Mouse (Mus musculus) ES-Bruce4 (cell line): ENCODE results near the gene Slc44a4. TPM values are rescaled to one million over a fixed set of nuclear protein-coding genes. Genes with fewer than 3 reads are reported as not detected.
"Not testable (repeated sequence)": the region's sequence is repeated elsewhere in the genome, so short reads cannot be mapped to it uniquely, and the experiment has no call there.

Experiments used
- H3K27ac ChIP-seq: 2 replicates; pipeline ENCODE4 v1.5.1; 2012; ENCODE audit warnings: low read length, inconsistent platforms; ENCODE audit not compliant: insufficient read depth
- H3K27me3 ChIP-seq: 2 replicates; pipeline ENCODE4 v1.6.1; 2012; ENCODE audit warnings: mild to moderate bottlenecking, low read length, inconsistent platforms; ENCODE audit not compliant: control insufficient read depth, poor library complexity, insufficient read depth, severe bottlenecking
- H3K36me3 ChIP-seq: 2 replicates; pipeline ENCODE4 v1.6.1; 2012; ENCODE audit warnings: inconsistent platforms, mild to moderate bottlenecking, low read length, moderate library complexity; ENCODE audit not compliant: control insufficient read depth, poor library complexity, insufficient read depth, severe bottlenecking
- H3K4me1 ChIP-seq: one replicate; pipeline ENCODE4 v1.8.1; 2011; ENCODE audit warnings: low read length; ENCODE audit not compliant: control insufficient read depth, insufficient read depth
- H3K4me3 ChIP-seq: 2 replicates; pipeline ENCODE4 v1.5.1; 2011; ENCODE audit warnings: low read depth, mild to moderate bottlenecking, low read length
- H3K9ac ChIP-seq: 2 replicates; pipeline ENCODE4 v1.6.1; 2012; ENCODE audit warnings: low read depth, mild to moderate bottlenecking, inconsistent platforms; ENCODE audit not compliant: poor library complexity, severe bottlenecking
- H3K9me3 ChIP-seq: replicated peaks from 2 replicates; pipeline ENCODE4 v1.6.1; 2012; ENCODE audit warnings: mild to moderate bottlenecking, low read length, inconsistent platforms; ENCODE audit not compliant: control insufficient read depth, poor library complexity, insufficient read depth, severe bottlenecking
- CTCF ChIP-seq: IDR thresholded peaks from one replicate; pipeline ENCODE4 v1.8.1; 2011; ENCODE audit warnings: low read depth, low read length
- EP300 ChIP-seq: IDR thresholded peaks from 2 replicates; pipeline ENCODE4 v1.6.1; 2011; ENCODE audit warnings: low read depth, low read length; ENCODE audit not compliant: insufficient read depth
- POLR2A ChIP-seq: IDR thresholded peaks from one replicate; pipeline ENCODE4 v1.8.1; 2011; ENCODE audit warnings: low read length; ENCODE audit not compliant: insufficient read depth
- polyA plus RNA-seq: library from polyadenylated mRNA; stranded (reverse); fragments of >200 nt; gene quantifications from 2 replicates; pipeline ENCODE4 v1.2.4, GENCODE M21; 2011; ENCODE audit warnings: low read depth; ENCODE audit not compliant: missing spikeins, insufficient read depth, insufficient read length

Slc44a4 gene
- polyA plus RNA-seq, 1 experiment, result 5.3 TPM

DNA sequence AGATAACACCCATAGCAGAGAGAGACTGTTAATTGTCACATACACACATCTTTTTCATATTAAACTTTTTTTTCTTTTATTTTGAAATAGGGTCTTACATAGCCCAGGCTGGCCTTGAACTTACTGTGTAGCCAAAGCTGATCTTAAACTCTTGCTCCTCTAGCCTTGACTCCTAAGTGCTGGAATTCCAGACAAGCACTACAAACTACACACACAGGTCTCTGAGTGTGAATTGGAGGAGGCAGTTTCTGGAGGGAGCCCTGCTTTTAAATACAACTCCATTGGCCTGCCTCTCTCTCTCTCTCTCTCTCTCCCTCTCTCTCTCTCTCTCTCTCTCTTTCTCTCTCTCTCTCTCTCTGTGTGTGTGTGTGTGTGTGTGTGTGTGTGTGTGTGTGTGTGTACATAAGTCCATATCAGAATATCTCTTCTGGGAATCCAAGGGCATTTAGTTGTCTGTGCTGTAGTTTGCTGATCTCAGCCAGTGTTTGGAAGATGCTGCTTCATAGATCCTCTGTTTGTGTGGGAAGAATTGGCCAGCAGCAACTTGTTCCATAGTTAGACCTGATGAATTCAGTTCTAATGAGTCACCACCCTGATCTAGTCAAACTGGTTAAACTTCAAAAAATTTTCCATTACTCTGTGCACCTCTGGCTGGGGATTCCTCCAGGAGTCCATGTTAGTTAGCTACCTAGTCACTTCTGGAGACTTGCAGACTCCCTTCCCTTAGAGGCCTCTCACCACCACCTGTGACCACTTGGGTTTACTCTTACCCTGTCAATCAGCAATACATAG lies 46.6 kb downstream of the Slc44a4 start:
- TF ChIP-seq POLR2A (no peak), EP300 (no peak), CTCF (no peak)
- H3K27ac ChIP-seq, result no peak overlapping the region
- no peak overlapping the region for H3K9ac ChIP-seq
- no peaks in the 10 kb centered on the region for H3K36me3 ChIP-seq
- no peaks in the 10 kb centered on the region for H3K9me3 ChIP-seq
- no peak overlapping the region for H3K4me3 ChIP-seq
- H3K4me1 ChIP-seq, result peaks cover 5% of the 10 kb centered on the region
- H3K27me3 ChIP-seq, result no peaks in the 10 kb centered on the region

DNA sequence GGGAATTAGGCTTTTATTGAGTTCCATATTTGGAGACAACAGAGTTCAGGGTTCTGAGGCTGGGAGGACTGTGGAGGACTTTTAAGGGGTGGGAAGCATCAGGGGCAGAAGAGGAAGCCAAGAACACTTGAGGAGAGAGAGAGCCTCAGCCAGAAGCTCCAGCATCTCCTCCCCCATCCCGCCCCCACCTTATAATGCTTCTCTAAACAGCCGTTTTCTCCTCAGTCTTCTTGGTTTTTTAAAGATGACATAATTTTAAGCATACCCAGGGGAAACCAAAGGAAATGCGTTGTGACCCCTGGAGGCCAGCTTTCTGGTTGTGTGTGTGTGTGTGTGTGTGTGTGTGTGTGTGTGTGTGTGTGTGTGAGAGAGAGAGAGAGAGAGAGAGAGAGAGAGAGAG lies 47.9 kb downstream of the Slc44a4 start:
- Histone ChIP-seq H3K4me3 (no peak overlapping the region), H3K27ac (no peak overlapping the region), H3K27me3 (no peaks in the 10 kb centered on the region), H3K9ac (no peak overlapping the region), H3K9me3 (no peaks in the 10 kb centered on the region), H3K4me1 (peaks cover 5% of the 10 kb centered on the region), H3K36me3 (no peaks in the 10 kb centered on the region)
- TF ChIP-seq POLR2A (no peak), CTCF (no peak), EP300 (no peak)

DNA sequence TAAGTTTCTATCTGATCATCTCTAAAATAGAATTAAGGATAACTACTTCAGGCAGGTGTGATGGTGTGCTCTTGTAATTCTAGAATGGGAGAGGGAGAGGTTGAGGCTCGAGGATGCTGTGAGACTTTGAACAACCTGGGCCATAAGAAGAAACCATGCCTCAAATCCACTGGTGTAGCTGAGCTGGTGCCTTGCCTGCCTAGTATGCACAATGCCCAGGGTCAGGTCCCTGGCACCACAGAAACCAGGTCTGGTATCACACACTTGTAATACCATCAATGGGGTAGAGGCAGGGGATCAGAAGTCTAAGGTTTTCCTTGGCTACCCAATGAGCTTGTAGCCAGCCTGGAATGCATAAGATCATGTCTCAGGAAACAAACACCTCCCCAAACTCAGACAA lies 48.6 kb downstream of the Slc44a4 start:
- Histone ChIP-seq H3K4me1 (peaks cover 5% of the 10 kb centered on the region), H3K4me3 (no peak overlapping the region), H3K27ac (no peak overlapping the region), H3K36me3 (no peaks in the 10 kb centered on the region), H3K9me3 (no peaks in the 10 kb centered on the region), H3K9ac (no peak overlapping the region), H3K27me3 (no peaks in the 10 kb centered on the region)
- no peak for TF ChIP-seq EP300
- no peak for TF ChIP-seq CTCF
- no peak for TF ChIP-seq POLR2A

DNA sequence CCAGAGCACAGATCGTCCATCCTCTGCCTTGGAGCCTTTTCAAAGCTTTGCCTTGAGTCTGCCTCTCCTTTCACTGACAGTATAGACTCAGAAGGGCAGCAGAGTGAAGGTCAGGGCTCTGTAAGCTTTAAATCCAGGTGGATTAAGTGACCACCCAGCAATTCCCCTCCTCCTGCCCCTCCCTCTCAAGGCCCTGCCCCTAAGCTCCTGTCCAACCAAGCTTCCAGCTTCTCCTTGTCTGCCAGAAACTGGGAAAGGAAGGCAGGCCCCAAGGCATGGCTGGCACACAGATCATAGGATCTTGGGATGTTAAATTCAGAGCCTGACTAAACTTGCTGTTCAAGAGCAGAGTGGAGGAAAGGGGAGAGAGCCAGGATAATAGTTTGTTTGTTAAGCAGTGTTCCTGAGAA lies 50.4 kb downstream of the Slc44a4 start:
- H3K9me3 ChIP-seq, result no peaks in the 10 kb centered on the region
- TF ChIP-seq POLR2A (no peak), EP300 (0 out of 2 replicates have a peak, but pooled peaks have one; percentile 38)
- H3K27me3 ChIP-seq, result 0 out of 2 replicates have a peak, but pooled peaks cover 2% of the 10 kb centered on the region
- H3K4me1 ChIP-seq, result peaks cover 5% of the 10 kb centered on the region
- peak overlapping the region; percentile 81 for H3K27ac ChIP-seq
- H3K36me3 ChIP-seq, result no peaks in the 10 kb centered on the region
- no peak overlapping the region for H3K9ac ChIP-seq
- H3K4me3 ChIP-seq, result no peak overlapping the region

DNA sequence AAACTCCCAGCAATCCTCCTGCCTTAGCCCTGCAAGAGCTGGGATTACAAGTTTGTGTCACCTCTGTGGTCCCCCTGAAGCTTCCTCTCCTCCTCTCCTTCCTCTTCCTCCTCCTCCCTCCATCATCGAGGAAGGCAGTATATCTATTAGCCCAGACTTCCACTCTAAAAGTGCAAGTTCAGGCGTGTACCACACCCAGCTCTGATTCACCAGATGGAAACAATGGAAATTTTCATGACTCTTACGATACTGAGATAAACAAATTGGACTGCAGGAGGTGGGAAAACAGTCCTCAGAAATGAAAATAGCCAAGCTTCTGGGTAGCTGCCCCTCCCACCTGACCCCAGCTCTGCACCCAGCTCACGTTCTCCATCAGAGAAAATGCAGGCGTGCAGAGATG lies 51.4 kb downstream of the Slc44a4 start:
- TF ChIP-seq CTCF, result no peak
- no peak for TF ChIP-seq EP300
- no peak for TF ChIP-seq POLR2A
- Histone ChIP-seq H3K9me3 (no peaks in the 10 kb centered on the region), H3K27me3 (0 out of 2 replicates have a peak, but pooled peaks cover 2% of the 10 kb centered on the region), H3K9ac (no peak overlapping the region), H3K36me3 (no peaks in the 10 kb centered on the region), H3K4me3 (no peak overlapping the region), H3K4me1 (peaks cover 5% of the 10 kb centered on the region), H3K27ac (0 out of 2 replicates have a peak overlapping the region, but pooled peaks have one; percentile 4)

DNA sequence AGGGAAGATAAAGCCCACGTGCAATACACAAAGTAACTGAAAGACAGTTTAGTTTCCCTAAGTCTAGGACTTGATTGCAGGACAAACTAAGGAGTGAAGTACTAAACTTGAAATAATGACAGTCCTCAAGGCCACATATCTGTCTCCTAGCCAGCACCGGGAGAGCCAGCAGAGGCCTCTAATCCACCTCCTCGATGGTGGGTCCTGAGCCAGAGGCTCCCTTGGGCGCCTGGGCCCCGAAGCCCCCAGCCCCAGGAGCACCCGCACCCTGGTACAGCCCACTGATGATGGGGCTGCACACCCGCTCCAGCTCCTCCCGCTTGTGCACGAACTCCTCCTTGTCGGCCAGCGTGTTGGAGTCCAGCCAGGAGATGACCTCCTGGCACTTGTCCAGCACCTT lies 55.6 kb downstream of the Slc44a4 start, which contains the start of gene Gm20481:
Gene Gm20481, plus strand, starts transcription at position 91 of the 400 bp plus-strand sequence.
- H3K36me3 ChIP-seq, H3K4me1 ChIP-seq, H3K27ac ChIP-seq, H3K9ac ChIP-seq, H3K27me3 ChIP-seq, H3K4me3 ChIP-seq, H3K9me3 ChIP-seq: not testable (repeated sequence)

DNA sequence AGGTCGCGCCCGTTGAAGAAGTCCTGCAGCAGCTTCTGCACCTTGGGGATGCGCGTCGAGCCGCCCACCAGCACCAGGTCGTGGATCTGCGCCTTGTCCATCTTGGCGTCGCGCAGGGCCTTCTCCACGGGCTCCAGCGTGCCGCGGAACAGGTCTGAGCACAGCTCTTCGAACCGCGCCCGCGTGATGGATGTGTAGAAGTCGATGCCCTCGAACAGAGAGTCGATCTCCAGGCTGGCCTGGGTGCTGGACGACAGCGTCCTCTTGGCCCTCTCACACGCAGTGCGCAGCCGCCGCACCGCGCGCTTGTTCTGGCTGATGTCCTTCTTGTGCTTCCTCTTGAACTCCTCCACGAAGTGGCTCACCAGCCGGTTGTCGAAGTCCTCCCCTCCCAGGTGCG lies 56.6 kb downstream of the Slc44a4 start:
- not testable (repeated sequence) for H3K4me1 ChIP-seq, H3K27ac ChIP-seq, H3K4me3 ChIP-seq, H3K9me3 ChIP-seq, H3K36me3 ChIP-seq, H3K27me3 ChIP-seq, H3K9ac ChIP-seq

DNA sequence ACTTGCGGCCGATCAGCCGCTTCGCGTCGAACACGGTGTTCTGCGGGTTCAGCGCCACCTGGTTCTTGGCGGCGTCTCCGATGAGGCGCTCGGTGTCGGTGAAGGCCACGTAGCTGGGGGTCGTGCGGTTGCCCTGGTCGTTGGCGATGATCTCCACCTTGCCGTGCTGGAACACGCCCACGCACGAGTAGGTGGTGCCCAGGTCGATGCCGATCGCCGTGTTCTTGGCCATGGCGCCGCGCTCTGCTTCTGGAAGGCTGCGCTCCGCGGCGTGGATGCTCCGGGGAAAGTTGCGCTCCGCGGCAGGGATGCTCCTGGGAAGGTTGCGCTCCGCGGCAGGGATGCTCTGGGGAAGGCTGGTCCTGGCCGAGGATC lies 57.4 kb downstream of the Slc44a4 start:
- not testable (repeated sequence) for H3K27me3 ChIP-seq

More for the DNA sequence above, 57.4 kb downstream of the Slc44a4 start:
- H3K4me3 ChIP-seq, result peak overlapping the region; percentile 58
- H3K9ac ChIP-seq, H3K36me3 ChIP-seq, H3K9me3 ChIP-seq, H3K27ac ChIP-seq, H3K4me1 ChIP-seq: not testable (repeated sequence)
